Mouse (Mus musculus): Measurements from ENCODE around the gene Gns.

- TF ChIP-seq CTCF (IDR thresholded peaks at IDR 0.05) (no peak), EP300 (IDR thresholded peaks at IDR 0.05) (no peak)
These were observed 584 bp upstream of the Gns start for GRCm38 (mm10) chr10:121364306-121364705.

Measured in lung, postnatal 0 days (tissue).